Mouse (Mus musculus) cerebellum, adult 11 months (tissue): ENCODE measurements around the gene Tnfrsf8.

Experiments
- DNase-seq: peaks from one replicate; pipeline ENCODE4 v3.0.0; 2022

The Tnfrsf8 gene

DNA sequence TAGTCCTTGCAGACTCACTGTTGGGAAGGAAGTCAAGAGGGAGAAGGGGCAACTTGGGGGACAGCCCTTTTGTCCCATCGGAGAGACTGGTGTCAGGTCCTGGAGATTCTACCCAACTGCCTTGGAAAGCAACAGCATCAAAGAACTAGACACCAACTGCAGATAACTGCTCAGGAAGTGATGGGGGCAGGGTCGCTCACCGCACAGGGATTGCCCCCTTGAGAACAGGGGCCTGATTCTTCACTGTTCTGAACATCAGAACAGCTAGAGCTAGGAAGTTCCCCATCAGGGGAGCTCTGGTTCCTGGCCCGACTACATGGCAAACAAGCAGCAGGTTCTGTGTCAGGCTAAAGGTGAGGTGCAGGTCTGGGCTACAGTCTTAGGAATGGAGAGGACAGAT is 48.5 kb downstream of the Tnfrsf8 start:
- DNase-seq, result no peak

DNA sequence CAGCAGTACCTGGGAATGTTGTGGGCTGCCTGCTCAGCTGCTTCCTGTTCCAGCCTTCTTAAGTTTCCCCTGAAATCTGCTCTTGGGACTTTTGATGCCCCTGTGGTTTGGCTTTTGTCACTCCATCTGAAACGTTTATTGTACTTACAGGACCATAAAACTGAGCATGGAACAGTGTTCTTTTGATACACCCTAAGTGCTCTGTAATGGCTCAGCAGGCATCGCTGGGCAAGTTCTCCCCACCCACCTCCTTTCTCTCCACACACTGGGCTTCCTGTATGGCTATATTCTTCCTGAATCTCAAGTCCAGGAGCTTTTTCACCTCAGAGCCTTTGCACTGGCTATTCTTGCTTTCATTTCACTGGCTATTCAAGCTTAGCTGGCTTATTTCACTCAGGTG is 50.2 kb downstream of the Tnfrsf8 start:
- DNase-seq, result no peak

DNA sequence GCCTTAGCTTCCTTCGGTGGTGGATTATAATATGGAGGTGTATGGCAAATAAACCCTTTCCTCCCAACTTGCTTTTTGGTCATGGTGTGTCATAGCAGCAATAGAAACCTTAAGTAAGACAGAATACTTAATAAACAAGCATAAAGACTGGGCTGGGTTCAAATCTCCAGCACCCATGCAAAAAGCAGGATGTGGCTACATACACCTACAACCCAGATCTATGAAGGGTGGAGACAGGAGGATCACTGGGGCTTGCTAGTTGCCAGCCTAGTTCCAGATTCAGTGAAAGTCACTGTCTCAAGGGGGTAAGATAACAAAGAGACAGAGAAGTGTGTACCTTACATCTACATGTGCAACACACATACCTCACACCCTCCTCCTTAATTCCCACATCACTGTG is 51.4 kb downstream of the Tnfrsf8 start:
- DNase-seq, result no peak

DNA sequence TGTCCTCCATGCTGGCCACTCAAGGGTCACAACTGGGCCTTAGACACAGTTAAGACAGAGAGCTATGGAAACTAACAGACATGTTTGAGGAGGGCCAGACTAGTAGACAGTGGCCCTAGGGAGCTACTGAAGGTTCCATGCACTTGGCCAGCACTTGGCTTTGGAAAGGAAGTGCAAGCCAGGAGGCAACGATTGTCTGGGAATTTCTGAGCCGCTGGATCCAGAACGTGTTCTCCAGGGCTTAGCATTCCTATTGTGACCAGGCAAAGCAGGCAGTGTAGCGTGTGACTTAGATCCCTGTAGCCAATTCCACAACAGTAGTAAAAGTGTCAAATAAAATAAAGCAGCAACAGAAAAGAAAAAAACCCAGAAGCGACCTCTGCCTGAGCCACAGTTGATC is 54.2 kb downstream of the Tnfrsf8 start:
- no peak for DNase-seq

DNA sequence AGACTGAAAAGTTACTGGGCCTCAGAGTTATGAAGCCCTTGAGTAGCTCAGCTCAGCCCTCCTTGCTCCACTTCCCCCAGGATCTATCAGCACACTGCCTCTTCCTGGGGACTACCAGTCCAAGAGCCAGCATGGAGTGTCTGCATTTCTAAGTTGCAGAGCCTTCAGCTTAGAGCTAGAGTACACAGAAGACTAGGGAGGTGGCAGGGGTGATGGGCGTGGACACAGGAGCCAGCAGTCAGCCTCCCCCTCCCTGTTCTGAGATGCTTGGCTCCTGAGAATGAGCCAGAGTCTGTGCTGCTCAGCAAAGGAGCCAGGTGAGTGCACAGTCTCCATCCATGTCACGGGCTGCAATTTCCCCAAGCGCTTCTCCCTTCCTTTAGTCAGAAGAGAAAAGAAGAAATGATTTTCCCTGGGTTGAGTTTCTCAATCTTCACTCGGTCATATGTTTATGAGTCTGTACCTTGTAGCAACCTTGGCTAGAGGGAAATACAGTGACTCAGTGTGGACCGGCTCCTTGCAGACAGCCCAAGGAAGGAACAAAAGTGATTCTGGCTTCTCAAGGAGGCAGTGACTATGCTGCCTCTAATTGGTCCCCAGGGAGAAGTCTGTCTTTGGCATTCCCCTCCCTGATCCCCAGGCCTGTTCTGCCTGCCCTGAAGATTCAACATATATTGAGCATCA is 57.1 kb downstream of the Tnfrsf8 start:
- DNase-seq, result no peak

DNA sequence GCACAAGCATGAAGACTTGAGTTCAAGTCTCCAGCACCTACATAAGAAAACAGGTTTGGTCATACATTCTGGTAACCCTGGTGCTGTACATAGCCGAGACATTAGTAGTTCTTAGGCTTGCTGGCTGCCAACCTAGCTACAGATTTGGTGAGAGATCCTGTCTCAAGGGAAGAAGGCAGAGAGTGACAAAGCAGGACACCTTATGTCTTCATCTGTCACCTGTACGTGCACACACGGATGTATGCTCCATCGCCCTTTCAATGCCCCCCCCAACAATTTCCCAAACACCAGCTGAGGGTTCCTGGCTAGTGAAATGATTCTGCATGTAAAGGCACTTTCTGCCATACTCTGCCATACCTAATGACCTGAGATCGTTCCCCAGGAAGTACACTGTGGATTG is 58.8 kb downstream of the Tnfrsf8 start:
- no peak for DNase-seq

DNA sequence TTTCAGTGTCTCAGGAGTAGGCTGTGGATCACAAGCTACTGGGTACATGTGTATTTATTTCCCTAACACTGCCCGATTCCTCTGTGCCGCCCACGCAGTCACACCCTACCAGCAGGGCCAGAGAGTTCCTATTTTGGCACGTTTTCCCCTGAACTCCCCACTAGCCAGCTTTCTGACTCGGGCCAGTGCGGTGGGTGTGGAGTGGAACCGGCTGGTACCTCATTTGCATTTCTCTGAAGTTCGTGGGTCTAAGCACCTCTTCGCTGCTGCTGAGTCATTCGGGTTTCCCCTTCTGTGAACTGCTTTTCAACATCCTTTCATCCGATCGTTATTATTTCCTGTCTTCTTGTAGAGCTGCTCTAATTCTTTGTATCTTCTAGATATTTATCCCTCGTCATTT is 60.5 kb downstream of the Tnfrsf8 start:
- DNase-seq, result no peak

DNA sequence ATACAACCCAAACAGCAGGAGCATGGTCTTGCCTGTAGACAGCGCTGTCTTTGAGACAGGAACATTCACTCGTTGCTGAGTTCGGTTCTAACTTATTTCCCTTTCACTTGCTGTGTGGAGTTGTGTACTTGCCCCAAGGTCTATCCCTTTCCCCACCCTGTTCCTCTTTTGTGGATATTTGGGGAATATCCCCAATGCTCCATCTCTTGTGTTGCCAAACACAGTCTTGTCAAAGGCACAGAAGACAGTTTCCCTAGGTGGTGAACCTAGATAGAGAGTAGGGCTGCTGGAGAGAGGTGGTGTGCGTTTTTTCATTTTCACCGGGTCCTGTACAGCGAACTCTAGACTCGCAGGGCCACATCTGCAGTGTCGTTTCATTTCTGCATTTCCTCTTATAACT is 62.4 kb downstream of the Tnfrsf8 start:
- DNase-seq, result no peak

DNA sequence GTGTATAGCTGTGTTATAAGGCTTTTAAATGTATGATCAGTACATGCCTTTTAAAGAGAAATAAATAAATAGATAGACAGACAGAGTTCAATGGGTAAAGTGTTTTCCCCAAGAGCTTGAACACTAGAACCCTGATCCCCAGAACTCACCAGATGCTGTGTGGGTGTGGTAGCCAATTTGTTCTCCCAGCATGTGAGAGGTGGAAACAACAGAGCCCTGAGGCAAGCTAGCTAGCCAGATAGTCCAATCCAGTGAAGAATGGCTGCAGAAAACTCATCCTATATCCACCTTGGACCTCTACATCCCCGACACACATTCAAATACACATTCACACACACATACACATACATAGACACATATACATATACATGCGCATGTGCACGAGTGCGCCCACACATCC is 63.4 kb downstream of the Tnfrsf8 start:
- no peak for DNase-seq

DNA sequence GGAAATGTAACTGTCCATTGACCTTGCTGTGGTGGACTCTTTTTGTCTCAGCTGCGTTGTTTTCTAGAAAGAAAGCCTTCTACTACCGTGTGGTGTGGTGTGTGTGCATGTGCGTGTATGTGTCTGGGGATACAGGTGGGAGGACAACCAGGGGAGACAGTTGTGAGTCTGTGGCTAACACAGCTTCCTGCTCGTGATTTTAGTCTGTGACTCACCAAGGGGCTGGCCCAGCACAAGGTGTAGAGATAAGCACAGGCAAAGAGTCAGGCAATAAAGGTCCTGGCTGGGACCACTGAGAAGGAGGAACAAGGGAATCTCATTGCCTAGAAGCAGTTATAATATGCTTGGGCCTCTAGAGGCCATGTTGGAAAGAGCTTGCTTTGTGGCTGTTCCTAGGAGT is 65.0 kb downstream of the Tnfrsf8 start:
- DNase-seq, result no peak

DNA sequence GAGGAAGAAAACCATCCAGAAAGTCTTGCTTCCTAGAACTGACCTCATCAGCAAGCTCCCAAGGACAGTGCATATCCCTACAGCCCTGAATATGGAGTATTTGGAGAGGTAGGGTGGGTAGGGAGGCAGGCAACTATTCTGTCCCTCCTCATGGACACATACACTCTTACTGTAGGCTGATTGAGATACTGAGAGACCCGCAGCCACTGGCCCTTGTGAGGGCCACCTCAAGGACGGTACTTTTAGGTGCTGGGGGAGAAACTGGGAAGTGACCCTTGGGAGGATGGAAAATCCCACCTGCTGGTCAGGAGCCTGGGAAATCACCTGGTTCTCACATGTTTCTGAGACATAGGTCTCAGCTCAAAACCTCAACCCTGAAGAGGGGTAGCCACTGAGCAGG is 67.4 kb downstream of the Tnfrsf8 start:
- DNase-seq, result no peak

DNA sequence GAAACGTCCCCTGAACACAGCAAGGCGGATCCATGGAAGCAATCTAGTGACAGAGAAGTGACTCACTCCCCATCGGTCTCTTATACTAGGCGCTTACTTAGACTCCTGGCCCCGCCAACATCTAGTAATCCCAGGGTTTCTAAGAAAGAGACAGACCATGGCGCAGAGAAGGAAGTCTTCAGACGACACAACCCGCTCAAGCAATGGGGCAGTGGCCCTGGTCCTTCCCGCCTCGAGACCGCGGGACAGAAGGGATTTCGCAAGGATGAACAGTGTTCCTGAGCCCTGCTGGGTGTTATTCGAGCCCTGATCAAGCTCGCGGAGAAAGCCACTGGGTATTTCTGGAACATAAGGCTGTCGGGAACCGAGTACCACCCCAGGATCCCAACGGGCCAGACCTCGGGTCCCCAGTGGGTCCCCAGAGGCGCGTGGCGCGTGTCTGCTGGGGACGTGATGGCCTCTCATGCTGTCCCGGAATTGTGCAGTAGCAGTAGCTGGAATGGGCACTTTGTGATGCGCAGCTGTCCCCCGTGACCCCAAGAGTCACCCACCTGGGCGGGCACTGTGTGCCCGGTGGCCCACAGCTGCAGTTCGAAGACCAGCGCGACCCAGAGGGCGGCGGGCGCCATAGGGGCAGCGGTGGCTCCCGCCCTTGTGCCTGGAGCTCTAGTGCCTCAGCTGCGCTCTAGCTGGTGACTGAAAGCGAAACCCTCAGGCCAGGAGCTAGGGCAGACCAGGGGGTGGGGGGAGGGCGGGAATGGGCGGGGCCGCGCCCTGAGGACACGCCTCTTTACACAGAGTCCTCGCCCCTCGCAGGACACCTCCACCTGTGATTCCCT is 68.6 kb downstream of the Tnfrsf8 start, which contains the start of gene Tnfrsf1b:
TSS of gene Tnfrsf1b (minus strand) at position 698 of the 839 bp plus-strand sequence.
- DNase-seq, result no peak

DNA sequence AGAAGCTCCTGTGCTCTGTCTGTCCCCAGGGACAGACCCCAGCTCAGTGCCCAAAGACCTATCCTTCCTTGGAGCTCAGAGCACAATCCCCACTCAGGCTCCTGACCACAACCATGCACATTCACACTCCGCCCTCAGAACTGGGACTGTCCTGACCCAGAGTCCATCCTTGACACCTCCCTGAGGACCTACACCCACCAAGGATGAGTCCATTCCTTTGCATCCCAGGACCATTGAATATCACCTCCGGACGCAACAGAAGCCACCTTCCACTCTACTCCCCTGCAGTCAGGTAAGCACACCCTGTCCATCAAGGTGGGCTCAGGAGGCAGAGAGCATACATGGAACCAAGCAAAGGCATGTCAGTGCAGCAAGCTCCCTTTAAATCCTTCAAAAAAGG is 69.4 kb downstream of the Tnfrsf8 start:
- no peak for DNase-seq

DNA sequence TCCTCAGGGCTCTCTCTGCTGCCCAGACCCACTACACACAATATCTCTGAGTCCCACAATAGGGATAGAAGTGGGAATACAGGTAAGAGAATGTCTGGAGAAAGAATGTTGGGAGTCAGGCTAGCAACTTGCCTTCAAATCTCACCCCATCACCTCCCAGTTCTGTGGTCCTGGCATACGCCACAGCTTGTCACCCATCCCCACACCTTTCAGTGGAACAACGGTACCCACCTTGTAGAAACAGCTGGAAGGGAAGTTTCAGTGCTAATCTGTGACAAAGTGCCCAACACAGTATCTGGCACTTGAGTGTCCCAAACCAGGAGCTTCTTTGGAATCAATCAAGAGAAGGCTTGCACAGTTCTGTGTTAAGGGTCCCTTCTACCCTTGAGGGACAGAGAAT is 70.3 kb downstream of the Tnfrsf8 start:
- no peak for DNase-seq

DNA sequence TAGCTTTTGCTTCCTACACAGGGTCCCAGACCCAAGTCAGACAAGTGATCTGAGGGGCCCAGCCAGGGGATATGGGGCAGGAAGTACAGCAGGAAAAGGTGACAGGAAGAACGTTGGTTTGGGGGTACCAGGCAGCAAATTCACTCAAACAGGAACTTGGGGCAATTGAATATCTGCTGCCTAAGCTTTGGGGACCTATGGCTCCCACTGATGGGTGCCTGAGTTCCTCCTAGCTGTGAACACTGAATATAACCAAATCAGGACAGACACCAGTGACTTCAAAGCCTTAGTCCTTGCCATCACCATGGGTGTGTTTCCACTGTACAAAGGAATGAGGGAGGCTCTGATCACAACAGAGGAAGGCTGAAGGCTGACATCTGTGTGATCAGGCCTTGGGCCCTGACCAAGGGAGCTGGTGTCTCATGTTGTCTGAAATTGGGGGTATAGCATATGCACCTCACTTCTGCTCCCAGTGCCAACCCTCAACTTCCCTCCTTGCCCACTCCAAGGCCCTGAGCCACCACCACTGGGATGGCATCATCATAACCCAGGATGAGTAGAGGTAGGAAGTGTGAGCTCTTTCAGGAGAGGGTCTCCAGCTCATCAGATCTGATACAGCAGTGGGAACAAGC is 72.1 kb downstream of the Tnfrsf8 start:
- no peak for DNase-seq

DNA sequence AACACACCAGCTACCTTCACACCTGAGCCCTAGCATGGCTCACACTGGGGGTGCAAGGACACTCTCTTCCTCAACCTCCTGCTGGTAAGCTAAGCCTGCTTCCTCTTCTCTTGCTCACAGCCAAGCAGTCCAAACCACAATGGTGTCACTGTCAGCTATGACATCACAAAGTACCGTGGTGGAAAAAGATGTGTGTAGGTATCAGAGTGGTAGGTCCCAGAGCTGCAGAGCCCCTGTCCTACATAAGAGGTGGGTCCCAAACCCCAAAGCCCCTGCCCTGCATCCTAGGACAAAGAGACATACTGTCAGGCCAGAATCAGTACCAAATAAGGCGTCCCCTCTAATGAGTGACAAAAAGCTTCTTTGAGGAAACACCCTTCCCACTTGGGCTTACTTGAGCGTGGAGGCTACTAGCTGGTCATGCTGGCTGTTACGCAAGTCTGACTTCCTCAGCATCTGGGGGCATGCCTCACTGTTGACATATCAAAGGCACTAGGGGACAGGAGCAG is 74.2 kb downstream of the Tnfrsf8 start:
- no peak for DNase-seq

DNA sequence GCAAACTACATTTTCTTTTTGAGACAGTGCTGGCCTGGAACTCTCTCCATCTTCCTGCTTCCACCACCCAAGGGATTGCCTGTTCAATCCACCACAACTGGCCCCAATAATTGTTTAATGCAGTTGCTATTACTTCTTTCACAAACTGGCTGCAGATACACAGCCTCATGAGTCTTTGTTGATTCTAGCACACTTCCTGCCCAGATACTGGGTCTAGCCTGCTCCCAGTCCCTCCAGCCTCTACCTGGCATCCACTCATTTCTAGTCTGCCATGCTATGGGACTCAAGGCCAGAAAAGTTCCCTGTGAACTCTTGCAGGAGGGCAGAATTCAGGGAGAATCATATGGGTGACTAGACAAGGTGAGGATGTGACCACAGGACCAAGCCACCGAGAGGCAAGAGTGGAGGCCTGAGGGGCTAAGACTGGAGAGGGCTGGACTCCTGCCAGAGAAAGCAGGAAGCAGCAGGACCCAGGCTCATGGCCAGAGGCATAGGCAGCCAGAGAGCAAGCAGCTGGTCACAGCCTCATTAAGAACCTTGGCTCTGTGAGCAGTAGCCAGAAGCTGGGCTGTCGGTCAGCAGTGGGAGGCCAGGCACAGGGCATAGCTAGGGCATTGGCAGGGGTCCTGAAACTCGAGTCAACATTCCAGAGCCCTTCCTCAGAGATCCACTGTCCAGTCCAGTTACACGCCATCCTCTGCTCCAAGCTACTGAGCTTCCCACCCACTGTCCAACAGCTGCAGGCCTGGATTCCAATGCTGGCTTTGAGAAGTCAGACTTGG is 75.7 kb downstream of the Tnfrsf8 start:
- no peak for DNase-seq

DNA sequence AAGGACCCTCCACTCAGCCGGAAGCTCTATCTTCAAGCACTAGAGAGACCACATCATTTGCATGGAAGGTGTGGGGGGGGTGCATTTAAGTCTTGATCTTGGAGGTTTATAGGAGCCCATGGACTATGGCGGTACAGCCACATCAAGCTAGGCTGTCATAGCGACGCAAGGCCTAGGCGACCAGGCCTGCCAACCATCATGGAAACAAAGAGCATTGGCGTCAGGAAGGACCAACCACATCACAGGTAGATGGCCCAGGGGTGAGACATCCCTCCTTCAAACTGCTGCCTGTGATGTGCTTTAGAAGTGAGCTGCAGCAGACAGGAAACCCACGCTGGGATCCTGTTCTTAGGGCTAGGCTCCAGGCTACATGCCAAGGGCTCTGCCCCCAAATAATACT is 78.9 kb downstream of the Tnfrsf8 start:
- no peak for DNase-seq

DNA sequence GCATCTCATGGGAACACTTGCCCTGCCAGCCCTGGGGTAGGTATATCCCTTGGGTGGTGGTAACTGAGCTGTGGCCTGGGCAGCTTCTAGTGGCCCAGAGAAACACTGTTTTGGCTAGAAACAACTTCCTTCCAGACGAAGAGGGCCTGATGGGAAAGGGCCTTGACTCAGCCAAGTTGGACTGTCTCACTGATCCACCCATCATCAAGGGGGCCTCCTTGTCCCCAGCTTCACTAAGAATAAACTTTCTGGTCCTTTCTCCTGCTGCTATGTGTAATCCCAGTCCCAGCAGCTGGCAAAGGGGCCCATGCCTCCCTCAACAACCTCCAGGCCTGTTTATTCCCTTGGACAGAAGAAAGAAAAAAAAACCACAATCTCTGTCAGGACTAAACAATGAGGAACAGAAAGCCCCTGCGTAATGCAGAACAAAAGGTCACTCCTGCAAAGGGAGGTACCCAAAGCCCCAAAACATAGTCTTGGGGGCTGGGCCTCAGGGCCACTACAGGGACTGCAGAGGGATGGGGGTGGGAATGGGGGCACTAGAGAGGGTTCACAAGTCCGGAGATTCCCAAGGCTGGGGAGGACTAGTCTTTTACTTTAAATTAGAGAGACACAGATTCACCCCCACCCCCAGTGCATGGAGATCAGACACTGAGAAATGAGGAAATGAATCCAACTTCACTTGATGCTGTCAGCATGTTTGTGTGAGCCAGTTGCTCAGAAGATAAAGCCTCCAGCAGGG is 81.3 kb downstream of the Tnfrsf8 start:
- no peak for DNase-seq

DNA sequence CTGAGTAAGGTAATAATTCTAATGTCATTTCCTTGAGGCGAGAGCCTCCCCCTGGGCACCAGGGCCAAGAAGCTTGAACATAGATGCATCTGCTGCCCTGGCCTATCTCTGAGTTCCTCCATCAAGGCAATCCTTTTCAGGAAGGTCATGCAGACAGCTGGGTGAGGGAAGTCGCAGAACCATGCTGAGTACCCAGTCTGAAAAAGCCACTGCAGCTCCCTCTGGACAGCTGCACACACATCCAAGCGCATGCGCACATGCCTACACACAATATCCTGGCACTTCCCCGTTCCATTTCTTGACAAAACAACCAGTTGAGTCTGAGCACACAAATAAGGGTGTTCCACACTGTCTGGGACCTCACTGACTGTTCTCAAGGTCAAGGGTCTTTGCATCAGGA is 83.2 kb downstream of the Tnfrsf8 start:
- DNase-seq, result no peak

DNA sequence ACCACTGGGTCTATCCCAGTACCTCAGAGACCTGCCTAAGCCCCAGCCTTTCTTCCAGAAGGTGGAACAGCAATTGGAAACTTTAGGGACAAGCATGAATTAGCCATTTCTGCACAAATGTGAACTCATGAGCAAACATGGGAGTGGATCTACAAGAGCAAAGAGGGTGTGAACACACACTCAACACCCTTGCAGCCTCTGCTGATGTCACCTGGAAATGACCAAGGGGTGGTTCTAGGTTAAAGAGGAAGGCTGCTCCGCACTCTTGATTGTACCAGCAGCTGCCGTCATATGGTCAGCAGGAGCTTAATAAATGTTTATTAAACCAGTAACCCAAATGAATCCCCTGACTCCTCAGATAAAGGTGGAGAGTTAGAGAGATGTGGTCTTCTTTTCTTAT is 84.3 kb downstream of the Tnfrsf8 start:
- DNase-seq, result no peak

DNA sequence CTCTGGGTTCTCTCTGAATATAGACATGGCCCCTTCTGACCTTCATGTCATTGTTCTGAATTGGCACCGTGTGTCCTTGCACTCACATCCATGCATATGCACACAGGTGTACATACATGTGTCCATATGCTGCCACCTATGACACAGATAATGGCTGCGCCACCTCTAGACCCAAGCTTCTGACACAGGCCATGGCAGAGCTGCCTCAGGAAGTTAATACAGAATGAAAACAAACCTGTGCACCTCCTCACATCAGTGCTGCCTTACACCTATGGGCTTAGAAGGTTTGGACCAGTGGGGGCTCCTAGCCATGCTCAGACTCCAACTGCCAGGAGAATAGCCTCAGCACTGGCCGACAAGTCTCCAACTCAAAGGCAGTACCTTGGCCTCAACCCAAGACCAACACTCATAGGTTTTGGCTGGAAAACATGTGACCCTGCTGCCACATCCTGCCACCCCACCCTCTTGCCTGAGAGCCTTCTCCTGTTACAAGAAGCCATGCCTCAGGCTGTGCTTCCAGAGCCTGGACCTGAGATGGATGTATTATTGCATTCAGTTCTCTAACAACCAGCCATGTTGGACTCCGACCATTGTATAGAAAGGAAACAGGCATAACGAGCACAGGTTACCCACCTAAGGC is 85.3 kb downstream of the Tnfrsf8 start:
- no peak for DNase-seq
